Mouse (Mus musculus): ENCODE measurements around the gene Ccnd3.
"Not testable (repeated sequence)": the region's sequence is repeated elsewhere in the genome, so short reads cannot be mapped to it uniquely, and the experiment has no call there.

The Ccnd3 gene

GRCm38 (mm10) chr17:47596839-47597164, 92.0 kb downstream of the Ccnd3 start:
- DNase-seq: peak; percentile 52

GRCm38 (mm10) chr17:47597261-47597660, 92.4 kb downstream of the Ccnd3 start:
- DNase-seq: no peak

- peak; percentile 68 for DNase-seq
These were observed 93.2 kb downstream of the Ccnd3 start for GRCm38 (mm10) chr17:47597838-47598579.

GRCm38 (mm10) chr17:47598580-47599304, 93.9 kb downstream of the Ccnd3 start:
- peak; percentile 38 for DNase-seq

GRCm38 (mm10) chr17:47599511-47600297, 94.9 kb downstream of the Ccnd3 start:
- DNase-seq: peak; percentile 63

- DNase-seq: peak; percentile 58
These were observed 95.9 kb downstream of the Ccnd3 start for GRCm38 (mm10) chr17:47600601-47601388.

- peak; percentile 53 for DNase-seq
These were observed 96.5 kb downstream of the Ccnd3 start for GRCm38 (mm10) chr17:47601389-47601755.

GRCm38 (mm10) chr17:47602289-47602688, 97.4 kb downstream of the Ccnd3 start:
- DNase-seq: peak; percentile 33

- peak; percentile 81 for DNase-seq
These were observed 101.4 kb downstream of the Ccnd3 start for GRCm38 (mm10) chr17:47606220-47606619.

GRCm38 (mm10) chr17:47609182-47609581, 104.3 kb downstream of the Ccnd3 start:
- DNase-seq: no peak

- DNase-seq: peak; percentile 98
These were observed 106.2 kb downstream of the Ccnd3 start, which contains the start of the genes Bysl, Med20 and Gm20517 for GRCm38 (mm10) chr17:47610849-47611660. TSS of gene Bysl (minus strand) at chr17:47611492. TSS of gene Med20 (plus strand) at chr17:47611582. TSS of gene Gm20517 (plus strand) at chr17:47611589.

GRCm38 (mm10) chr17:47611661-47611982, 106.8 kb downstream of the Ccnd3 start:
- no peak for DNase-seq

GRCm38 (mm10) chr17:47614018-47614417, 109.2 kb downstream of the Ccnd3 start:
- peak; percentile 76 for DNase-seq

GRCm38 (mm10) chr17:47616119-47616518, 111.3 kb downstream of the Ccnd3 start:
- no peak for DNase-seq

- DNase-seq: no peak
These were observed 111.8 kb downstream of the Ccnd3 start for GRCm38 (mm10) chr17:47616652-47617051.

- no peak for DNase-seq
These were observed 112.9 kb downstream of the Ccnd3 start for GRCm38 (mm10) chr17:47617605-47618307.

GRCm38 (mm10) chr17:47618556-47619311, 113.9 kb downstream of the Ccnd3 start:
- DNase-seq: no peak

- no peak for DNase-seq
These were observed 118.2 kb downstream of the Ccnd3 start for GRCm38 (mm10) chr17:47622912-47623554.

- DNase-seq: not testable (repeated sequence)
These were observed 119.7 kb downstream of the Ccnd3 start for GRCm38 (mm10) chr17:47624572-47624971.

- no peak for DNase-seq
These were observed 120.2 kb downstream of the Ccnd3 start for GRCm38 (mm10) chr17:47625088-47625487.

All from thymus, postnatal 4 days (tissue).